Mouse (Mus musculus) ES-CJ7 (cell line): ENCODE data around the gene Vmn1r37.
"Not testable (repeated sequence)": the region's sequence is repeated elsewhere in the genome, so short reads cannot be mapped to it uniquely, and the experiment has no call there.

Source experiments
- DNase-seq: peaks from one replicate; pipeline ENCODE4 v3.0.0; 2011; ENCODE audit warnings: low read depth, low spot score

Gene Vmn1r37

GRCm38 (mm10) chr6:66729082-66729481 lies at the start of gene Vmn1r37:
Gene Vmn1r37, plus strand, starts transcription at chr6:66729382.
- DNase-seq, result not testable (repeated sequence)

- no peak for DNase-seq
Measured at GRCm38 (mm10) chr6:66685806-66686205, 43.4 kb upstream of the Vmn1r37 start, which contains the start of gene Vmn1r35. Gene Vmn1r35, minus strand, starts transcription at chr6:66685906.

- DNase-seq, result no peak
Measured at GRCm38 (mm10) chr6:66708901-66709300, 20.3 kb upstream of the Vmn1r37 start.

GRCm38 (mm10) chr6:66713854-66714253 lies 15.3 kb upstream of the Vmn1r37 start:
- DNase-seq, result no peak

GRCm38 (mm10) chr6:66719068-66719467 lies 10.1 kb upstream of the Vmn1r37 start, which contains the start of gene Vmn1r36:
Gene Vmn1r36, minus strand, starts transcription at chr6:66719168.
- not testable (repeated sequence) for DNase-seq

GRCm38 (mm10) chr6:66782527-66782926 lies 53.3 kb downstream of the Vmn1r37 start, which contains the start of gene Vmn1r38:
Gene Vmn1r38, minus strand, starts transcription at chr6:66782627.
- not testable (repeated sequence) for DNase-seq
